Mouse (Mus musculus): ENCODE measurements around the gene Arhgap1. TPM values are rescaled to one million over a fixed set of nuclear protein-coding genes. Genes with fewer than 3 reads are reported as not detected.

Arhgap1 gene
- polyA plus RNA-seq, 2 experiments = 22.4 to 32.1 TPM

DNA sequence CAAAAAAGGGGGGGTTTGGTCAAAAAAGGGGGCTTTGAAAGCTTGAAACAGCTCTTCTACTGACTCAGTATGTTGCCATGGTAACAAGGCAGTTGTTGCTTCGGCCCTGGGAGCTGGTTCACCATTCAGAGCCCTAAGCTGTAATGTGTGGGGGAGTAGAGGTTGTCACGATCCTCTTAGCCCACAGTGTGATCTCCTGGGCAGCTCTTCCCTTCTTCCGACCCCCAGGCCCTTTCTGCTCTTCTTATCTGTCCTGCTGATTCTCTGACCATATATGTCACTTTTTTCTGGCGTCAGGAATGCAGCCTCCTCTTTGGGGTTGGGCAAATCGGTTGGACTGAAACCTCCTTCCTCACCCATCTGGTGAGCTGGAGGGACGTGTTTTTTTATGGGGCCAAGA lies 3.2 kb downstream of the Arhgap1 start:
- no peak for DNase-seq (ENCODE audit: low read depth in 3 of 3, low spot score in 3 of 3)
- H3K9ac ChIP-seq (replicated peaks) = no peak overlapping the region
- no peak for TF ChIP-seq EP300 (IDR thresholded peaks at IDR 0.05; ENCODE audit: low read depth)
- no peak for TF ChIP-seq CTCF (IDR thresholded peaks at IDR 0.05; ENCODE audit: low read depth)
- H3K36me3 ChIP-seq (replicated peaks; ENCODE audit: control insufficient read depth, insufficient read depth, low read depth) = peaks cover 16% of the 10 kb centered on the region
- ATAC-seq (ENCODE audit: insufficient read depth) = no peak
- H3K4me3 ChIP-seq (ENCODE audit: insufficient read depth in 1 of 2, low read depth in 2 of 2, low read length in 2 of 2) = no peak overlapping the region
- WGBS (ENCODE audit: insufficient replicate concordance) = 70% methylated on average over 6 of the region's 6 CpGs
- no peak overlapping the region for H3K27ac ChIP-seq
- H3K9me3 ChIP-seq (ENCODE audit: control insufficient read depth, low read length) = no peaks in the 10 kb centered on the region
- H3K4me2 ChIP-seq (ENCODE audit: low read depth) = no peak overlapping the region
- no peaks in the 10 kb centered on the region for H3K27me3 ChIP-seq (ENCODE audit: control insufficient read depth, insufficient read depth, low read length)
- peaks cover 10% of the 10 kb centered on the region in 2 experiments for H3K4me1 ChIP-seq (replicated peaks; ENCODE audit: control insufficient read depth in 2 of 2, insufficient read depth in 2 of 2, low read length in 1 of 2)

DNA sequence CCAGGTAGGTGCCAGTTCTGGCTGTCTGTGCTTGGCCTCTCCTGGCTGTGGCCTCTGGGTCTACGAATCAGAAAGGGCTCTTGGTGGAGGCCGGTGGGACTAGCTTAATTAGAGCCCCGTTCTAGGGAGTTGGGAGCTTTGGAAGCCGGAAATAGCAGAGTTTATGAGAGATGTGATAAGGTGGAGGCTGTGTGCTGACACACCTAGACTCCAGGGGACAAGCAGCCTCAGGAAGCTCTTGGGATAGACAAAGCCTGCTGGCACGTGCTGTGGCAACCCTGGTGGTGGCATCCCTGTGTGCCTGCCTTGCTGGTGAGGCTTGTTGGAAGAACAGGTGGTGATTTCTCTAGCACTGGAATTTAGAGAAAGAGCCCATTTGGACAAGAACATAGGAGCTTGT lies 5.7 kb downstream of the Arhgap1 start:
- Histone ChIP-seq H3K4me2 (ENCODE audit: low read depth) (no peak overlapping the region), H3K27ac (no peak overlapping the region), H3K4me3 (ENCODE audit: insufficient read depth in 1 of 2, low read depth in 2 of 2, low read length in 2 of 2) (no peak overlapping the region), H3K9ac (replicated peaks) (no peak overlapping the region), H3K36me3 (replicated peaks; ENCODE audit: control insufficient read depth, insufficient read depth, low read depth) (peaks cover 16% of the 10 kb centered on the region), H3K27me3 (ENCODE audit: control insufficient read depth, insufficient read depth, low read length) (no peaks in the 10 kb centered on the region), H3K4me1 (replicated peaks; ENCODE audit: control insufficient read depth in 2 of 2, insufficient read depth in 2 of 2, low read length in 1 of 2) (peaks cover 4 to 5% of the 10 kb centered on the region in 2 experiments), H3K9me3 (ENCODE audit: control insufficient read depth, low read length) (no peaks in the 10 kb centered on the region)
- TF ChIP-seq CTCF (IDR thresholded peaks at IDR 0.05; ENCODE audit: low read depth) (no peak), EP300 (IDR thresholded peaks at IDR 0.05; ENCODE audit: low read depth) (no peak)
- no peak for DNase-seq (ENCODE audit: low read depth in 3 of 3, low spot score in 3 of 3)
- 71% methylated on average over 5 of the region's 5 CpGs for WGBS (ENCODE audit: insufficient replicate concordance)
- ATAC-seq (ENCODE audit: insufficient read depth) = no peak

DNA sequence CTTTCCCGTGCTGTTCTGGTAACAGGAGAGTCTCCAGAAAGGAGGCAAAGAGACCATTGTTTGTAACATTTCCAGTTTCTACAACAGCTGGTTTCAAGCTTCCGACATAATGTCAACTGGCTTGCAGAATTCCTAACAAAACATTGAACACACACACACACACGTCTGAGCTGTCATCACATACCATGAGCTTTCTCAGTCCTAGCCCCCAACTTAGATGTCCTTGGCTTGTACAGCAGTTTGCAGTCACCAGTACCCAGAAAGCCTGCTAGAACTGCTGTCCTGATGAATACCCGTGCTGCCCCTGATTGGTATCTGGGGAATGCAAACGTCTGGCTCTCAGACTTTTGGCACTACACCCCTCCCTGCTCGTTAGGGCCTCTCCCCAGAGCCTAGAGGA lies 6.2 kb downstream of the Arhgap1 start:
- Histone ChIP-seq H3K9ac (replicated peaks) (no peak overlapping the region), H3K4me1 (replicated peaks; ENCODE audit: control insufficient read depth in 2 of 2, insufficient read depth in 2 of 2, low read length in 1 of 2) (peaks cover 4 to 5% of the 10 kb centered on the region in 2 experiments), H3K9me3 (ENCODE audit: control insufficient read depth, low read length) (no peaks in the 10 kb centered on the region), H3K36me3 (replicated peaks; ENCODE audit: control insufficient read depth, insufficient read depth, low read depth) (peaks cover 16% of the 10 kb centered on the region), H3K4me2 (ENCODE audit: low read depth) (no peak overlapping the region), H3K4me3 (ENCODE audit: insufficient read depth in 1 of 2, low read depth in 2 of 2, low read length in 2 of 2) (no peak overlapping the region), H3K27me3 (ENCODE audit: control insufficient read depth, insufficient read depth, low read length) (no peaks in the 10 kb centered on the region), H3K27ac (no peak overlapping the region)
- 64% methylated on average over 6 of the region's 6 CpGs for WGBS (ENCODE audit: insufficient replicate concordance)
- ATAC-seq (ENCODE audit: insufficient read depth) (no peak), DNase-seq (ENCODE audit: low read depth in 3 of 3, low spot score in 3 of 3) (no peak)
- no peak for TF ChIP-seq EP300 (IDR thresholded peaks at IDR 0.05; ENCODE audit: low read depth)
- TF ChIP-seq CTCF (IDR thresholded peaks at IDR 0.05; ENCODE audit: low read depth) = no peak

DNA sequence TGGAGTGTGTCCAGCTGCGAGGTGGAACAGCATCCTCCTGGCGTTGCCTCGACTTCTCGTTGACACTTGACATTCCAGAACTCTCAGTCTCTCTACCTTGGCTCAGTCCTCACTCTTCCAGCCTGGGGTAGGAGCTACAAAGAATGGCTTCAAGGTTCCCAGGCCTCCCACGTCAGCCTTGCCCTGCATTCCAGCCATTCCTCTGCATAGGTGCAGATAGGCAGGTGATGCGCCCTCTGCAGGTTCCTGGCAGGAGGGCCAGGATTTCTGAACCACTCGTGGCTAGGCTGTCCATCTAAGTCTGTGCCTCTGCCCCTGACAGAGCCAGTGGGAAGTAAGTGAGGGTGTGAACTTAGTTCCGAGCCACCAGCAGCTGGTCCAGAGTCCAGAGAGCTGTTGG lies 7.1 kb downstream of the Arhgap1 start:
- Histone ChIP-seq H3K4me2 (ENCODE audit: low read depth) (no peak overlapping the region), H3K9me3 (ENCODE audit: control insufficient read depth, low read length) (no peaks in the 10 kb centered on the region), H3K27me3 (ENCODE audit: control insufficient read depth, insufficient read depth, low read length) (no peaks in the 10 kb centered on the region), H3K4me1 (replicated peaks; ENCODE audit: control insufficient read depth in 2 of 2, insufficient read depth in 2 of 2, low read length in 1 of 2) (0 out of 4 replicates have a peak, but pooled peaks cover 0 to under 1% of the 10 kb centered on the region in 2 experiments), H3K36me3 (replicated peaks; ENCODE audit: control insufficient read depth, insufficient read depth, low read depth) (peaks cover 16% of the 10 kb centered on the region), H3K27ac (no peak overlapping the region), H3K4me3 (ENCODE audit: insufficient read depth in 1 of 2, low read depth in 2 of 2, low read length in 2 of 2) (no peak overlapping the region), H3K9ac (replicated peaks) (no peak overlapping the region)
- ATAC-seq (ENCODE audit: insufficient read depth) (no peak), DNase-seq (ENCODE audit: low read depth in 3 of 3, low spot score in 3 of 3) (no peak)
- peak; percentile 65 for TF ChIP-seq CTCF (IDR thresholded peaks at IDR 0.05; ENCODE audit: low read depth)
- no peak for TF ChIP-seq EP300 (IDR thresholded peaks at IDR 0.05; ENCODE audit: low read depth)
- 68% methylated on average over 8 of the region's 8 CpGs for WGBS (ENCODE audit: insufficient replicate concordance)

DNA sequence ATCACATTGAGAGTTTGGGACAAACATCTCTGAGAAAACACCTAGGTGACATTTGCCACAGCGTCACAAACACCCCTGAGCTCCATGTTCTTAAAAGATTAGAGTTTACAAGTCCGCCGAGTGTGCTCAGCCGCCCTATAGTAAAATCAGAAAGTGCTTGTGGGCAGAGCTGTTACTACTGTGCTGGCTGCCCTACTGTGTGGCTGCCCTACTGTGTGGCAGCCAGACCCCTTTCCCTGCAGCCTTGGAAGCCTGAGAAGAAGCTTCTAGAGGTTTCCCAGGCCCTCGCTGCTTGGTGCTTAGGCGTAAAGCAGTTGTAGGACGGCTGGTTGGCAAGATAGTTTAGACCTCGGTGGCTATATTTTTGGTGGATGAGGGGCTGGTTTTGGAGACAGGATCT lies 10.0 kb downstream of the Arhgap1 start:
- Histone ChIP-seq H3K9ac (replicated peaks) (no peak overlapping the region), H3K27ac (no peak overlapping the region), H3K4me2 (ENCODE audit: low read depth) (no peak overlapping the region), H3K9me3 (ENCODE audit: control insufficient read depth, low read length) (no peaks in the 10 kb centered on the region), H3K4me3 (ENCODE audit: insufficient read depth in 1 of 2, low read depth in 2 of 2, low read length in 2 of 2) (no peak overlapping the region), H3K4me1 (replicated peaks; ENCODE audit: control insufficient read depth in 2 of 2, insufficient read depth in 2 of 2, low read length in 1 of 2) (no peaks in the 10 kb centered on the region), H3K27me3 (ENCODE audit: control insufficient read depth, insufficient read depth, low read length) (no peaks in the 10 kb centered on the region), H3K36me3 (replicated peaks; ENCODE audit: control insufficient read depth, insufficient read depth, low read depth) (peaks cover 22% of the 10 kb centered on the region)
- 87% methylated on average over 8 of the region's 8 CpGs for WGBS (ENCODE audit: insufficient replicate concordance)
- ATAC-seq (ENCODE audit: insufficient read depth) (no peak), DNase-seq (ENCODE audit: low read depth in 3 of 3, low spot score in 3 of 3) (no peak)
- no peak for TF ChIP-seq CTCF (IDR thresholded peaks at IDR 0.05; ENCODE audit: low read depth)
- TF ChIP-seq EP300 (IDR thresholded peaks at IDR 0.05; ENCODE audit: low read depth) = no peak
